Mouse (Mus musculus): ENCODE measurements around the gene Kat2a.

Kat2a gene

DNA sequence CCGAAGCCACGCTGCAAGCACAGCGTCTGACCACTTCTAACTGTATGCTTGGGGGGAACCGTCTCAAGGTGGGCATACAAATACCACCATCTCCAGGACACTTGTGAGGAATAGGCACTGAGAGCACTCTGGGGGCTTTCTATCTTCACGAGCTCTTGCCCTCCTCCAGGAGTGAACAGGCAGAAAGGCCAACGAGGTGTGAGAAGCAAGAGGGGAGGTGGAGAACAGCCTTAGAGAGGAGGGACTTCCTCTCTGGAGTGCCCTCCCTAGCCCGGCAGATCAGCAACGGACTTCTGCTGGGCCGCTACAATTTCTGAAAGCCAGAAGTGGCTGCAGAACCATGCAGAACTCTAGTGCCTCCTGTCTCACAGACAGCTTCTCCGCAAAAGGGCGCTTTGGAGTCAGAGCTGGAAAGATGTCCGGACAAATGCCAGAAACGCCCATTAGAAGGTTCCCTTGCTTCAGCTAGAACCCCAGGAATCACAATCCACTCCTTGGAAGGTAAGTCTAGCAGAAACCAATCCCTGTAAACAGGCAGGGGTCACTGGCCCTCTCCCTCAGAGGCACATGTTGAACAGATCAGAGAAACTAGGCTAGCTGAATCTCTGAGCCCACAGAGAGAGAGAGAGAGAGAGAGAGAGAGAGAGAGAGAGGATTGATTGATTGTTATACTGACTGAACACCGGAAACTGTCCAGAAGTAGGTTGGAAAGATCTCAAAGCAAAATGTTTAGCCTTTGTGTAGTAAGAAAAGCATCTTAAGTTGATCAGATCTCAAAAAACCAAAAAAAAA, 23.9 kb upstream of the Kat2a start:
- peak in 1 of 2 experiments; percentile 9 for DNase-seq (ENCODE audit: low spot score in 2 of 2)

DNA sequence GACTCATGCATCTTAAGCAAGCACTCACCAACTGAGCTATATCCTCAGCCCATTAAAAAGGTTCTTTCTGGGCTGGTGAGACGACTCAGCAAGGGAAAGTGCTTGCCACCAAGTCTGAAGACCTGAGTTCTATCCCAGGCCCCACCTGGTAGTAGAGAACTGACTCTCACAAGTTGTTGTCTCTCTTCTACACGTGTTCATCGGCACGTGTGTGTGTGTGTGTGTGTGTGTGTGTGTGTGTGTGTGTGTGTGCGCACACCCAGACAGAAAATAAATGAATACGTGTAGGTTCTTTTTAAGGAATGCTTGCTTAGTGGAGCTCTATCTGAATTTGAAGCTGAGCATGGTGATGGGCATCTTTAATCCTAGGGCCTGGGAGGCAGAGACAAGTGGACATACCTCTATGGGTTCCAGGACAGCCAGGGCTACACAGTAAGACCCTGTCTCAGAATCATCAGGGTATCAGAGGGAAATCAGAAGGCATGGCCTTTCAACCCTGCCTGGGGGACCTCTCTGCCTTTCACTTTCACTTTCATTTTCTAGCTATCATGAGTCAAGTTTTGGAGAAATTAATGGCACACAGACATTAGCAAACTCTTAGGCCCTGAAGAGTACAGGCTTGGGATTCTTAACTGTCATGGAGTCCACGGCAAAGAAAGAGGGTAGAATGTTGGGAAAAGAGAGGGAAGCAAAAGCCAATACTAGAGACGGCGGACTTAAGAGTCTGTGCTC, 23.0 kb upstream of the Kat2a start:
- DNase-seq (ENCODE audit: low spot score in 2 of 2): no peak

DNA sequence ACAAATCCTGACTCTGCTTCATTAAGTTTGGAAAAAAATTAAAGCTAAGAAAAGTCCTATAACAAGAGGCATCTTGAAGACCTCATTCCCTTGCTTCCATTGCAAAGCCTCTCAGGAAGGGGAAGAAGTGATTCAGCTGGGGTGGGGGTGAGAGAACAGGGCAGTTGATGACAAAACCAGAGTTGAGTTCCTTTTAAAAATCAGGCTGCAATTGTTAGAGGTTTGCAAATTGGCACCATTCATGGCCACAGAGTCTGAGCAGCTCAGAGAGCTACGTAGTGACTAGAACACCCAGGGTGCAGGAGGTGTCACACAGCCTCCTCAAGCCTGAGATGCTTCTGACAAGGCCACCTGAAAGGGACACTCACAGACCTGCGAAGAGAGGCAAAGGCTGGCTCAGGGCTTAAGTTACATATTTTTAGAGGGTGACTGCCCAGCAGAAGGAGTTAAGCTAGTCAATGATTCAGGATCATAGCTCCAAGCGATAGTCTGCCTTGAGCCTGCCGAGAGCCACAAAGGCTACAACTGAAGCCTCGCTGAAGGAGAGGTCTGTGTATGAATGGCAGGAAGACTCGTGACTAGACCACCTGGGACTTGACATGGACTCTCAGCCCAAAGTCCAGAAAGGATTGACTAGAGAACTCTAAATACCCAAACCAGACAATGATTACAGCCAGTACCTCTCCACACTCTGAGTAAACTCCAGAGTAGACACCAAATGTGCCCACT, 18.4 kb upstream of the Kat2a start:
- no peak for DNase-seq (ENCODE audit: low spot score in 2 of 2)

DNA sequence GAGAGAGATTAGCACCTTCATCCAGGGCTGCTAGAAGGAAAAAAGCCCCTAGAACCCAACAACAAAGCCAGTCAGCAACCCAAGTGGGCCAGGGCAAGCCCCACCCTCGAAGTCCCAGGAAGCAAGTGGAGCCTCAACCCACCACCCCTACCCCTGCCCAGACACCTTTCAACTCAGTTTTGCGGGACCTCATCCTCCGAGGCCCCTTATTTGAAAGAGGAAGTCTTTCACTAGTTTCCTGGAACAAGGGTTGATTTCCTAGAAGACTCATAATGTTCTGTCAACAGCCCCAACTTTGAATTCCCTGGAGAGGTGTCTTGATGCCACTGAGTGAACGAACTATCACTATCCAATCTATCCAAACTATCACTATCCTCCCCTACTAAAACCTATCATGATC, 17.7 kb upstream of the Kat2a start:
- DNase-seq (ENCODE audit: low spot score in 2 of 2): no peak

DNA sequence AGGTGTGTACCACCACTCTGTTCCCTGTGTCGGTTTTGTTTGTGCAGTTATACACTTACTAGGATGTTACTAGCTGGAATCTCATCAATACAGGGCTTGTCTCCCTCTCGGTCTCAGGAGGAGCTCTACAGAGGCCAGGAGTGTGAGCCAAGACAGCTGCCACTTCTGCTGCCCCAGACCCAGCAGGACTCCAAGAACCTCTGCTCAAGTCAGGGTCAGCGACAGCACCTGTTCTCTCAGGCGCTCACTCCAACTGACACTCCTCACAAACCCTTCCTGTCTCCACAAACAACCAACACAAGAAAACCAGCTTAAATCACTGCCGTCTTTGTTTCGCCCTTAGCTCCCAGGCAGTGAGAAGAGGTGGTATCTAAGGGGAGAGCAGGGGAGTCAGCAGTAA, 16.3 kb upstream of the Kat2a start:
- DNase-seq (ENCODE audit: low spot score in 2 of 2): no peak

DNA sequence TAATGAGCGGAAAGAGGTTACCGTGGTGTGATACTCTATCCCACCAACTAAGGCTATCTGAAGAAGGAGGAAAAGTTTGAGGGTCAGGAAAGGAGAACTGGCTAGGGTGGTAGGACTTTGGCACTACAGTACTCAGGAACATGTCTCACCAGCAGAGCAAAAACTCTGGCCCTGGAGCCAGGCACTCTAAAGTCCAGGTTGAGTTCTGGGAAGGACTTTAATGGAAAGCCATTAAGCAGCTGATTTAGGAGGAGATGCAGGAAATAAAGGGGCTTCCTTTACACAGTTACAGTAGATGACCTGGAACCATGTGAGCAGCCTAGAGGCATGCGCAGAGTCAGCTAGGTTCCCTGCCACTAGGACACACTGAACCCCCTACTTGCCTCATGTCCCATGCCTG, 14.9 kb upstream of the Kat2a start:
- no peak for DNase-seq (ENCODE audit: low spot score in 2 of 2)

DNA sequence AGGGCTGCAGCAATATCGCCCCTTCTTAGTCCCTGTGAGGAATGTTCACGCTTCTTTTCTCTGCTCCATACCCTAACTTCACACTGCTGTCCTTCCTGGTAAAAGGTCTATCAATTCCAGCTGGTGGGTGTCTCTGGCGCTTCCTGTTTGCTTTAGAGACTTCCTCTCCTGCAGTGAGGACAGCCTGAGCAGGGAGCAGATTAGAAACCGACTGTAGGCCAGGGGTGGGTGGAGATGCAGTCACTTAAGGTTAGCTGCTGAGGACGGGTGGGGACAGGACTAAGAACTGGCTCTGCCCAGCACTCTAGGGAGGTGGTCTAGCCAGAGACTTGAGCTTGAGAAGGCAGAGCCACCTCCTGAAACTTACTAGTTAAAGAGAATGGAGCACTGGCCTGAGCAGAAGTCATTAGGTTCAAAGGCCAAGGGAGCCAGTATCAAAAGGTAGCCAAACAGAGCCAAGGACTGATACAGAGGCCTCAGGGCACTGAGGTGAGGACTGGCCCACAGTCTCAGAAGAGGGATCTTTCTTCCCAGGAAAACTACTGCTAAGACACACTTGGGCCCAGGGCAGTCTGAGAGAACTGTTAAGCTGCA, 12.8 kb upstream of the Kat2a start:
- DNase-seq (ENCODE audit: low spot score in 2 of 2): no peak

DNA sequence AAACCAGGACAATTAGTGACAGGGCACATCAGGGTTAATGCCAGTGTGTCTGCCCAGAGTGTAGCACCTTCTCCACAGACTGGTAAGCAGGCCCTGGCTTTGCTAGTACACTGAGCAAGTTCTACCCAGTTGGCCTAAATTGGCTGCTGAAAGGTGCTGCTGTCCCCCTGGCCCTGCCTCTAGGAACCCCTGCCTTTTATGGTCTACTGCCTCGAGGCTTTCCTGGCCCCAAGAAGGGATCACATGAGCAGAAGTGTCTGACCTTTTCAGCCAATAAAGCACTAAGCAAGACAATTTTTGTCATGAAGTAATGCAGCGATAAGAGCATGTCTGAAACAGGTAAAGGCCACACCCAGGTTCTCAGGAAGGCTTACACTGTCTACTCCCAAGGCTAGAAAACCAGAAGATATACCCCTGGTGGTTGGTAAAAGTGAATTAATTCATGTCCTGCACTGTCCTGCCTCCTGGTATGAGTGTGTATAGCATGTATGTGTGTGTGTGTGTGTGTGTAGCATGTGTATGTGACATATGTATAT, 10.3 kb upstream of the Kat2a start:
- DNase-seq (ENCODE audit: low spot score in 2 of 2): no peak

DNA sequence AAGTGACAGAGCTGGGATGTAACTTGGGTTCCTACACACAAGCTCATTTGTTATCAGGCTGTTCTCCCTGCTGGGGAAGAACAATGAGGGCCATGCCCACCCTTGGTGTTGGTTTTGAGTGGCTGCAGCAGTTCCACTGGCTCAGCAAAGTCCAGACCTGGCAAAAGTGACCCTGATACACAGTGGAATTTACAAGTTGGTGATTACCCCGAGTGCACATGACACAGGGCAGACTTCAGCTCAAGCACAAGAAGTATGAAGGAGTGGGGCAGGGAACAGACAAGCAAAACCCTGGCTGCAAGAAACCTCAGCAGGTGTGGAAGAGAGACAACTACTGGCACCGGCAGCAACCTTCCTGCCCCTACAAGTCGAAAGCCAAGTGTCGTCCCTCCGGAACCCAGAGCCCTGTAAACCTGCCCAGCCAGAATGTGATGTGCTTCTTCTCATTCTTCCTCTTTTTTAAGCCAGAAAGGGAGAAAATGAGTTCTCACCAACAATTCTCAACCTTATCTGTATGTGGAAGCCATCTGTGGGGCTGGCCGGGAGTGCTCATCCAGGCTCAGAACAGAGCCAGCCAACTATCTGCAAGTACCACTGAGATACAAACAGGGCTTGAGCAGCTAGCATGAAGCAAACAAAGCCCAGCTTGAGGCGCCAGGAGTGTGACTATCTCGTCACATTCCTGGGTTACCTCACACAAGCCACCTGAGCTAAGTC, 9.7 kb upstream of the Kat2a start:
- DNase-seq (ENCODE audit: low spot score in 2 of 2): no peak

DNA sequence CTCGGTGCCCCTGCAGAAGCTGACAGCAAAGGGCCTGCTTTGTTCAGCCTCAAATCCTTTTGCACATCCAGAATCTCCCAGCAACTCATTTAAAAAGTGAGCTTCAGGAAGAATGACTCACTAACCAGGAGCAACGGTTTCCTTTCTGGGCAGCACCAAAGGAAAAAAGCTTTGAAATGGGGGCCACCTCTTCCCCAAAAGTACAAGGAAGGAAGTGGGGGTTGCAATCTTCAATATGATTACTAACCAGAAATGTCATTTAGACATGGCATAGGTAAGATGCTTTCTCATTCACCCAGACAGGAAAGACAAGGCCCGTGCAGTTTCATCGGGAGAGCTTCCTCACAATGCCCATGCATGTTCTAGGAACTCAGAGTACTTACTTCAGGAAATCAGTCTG, 9.0 kb upstream of the Kat2a start:
- DNase-seq (ENCODE audit: low spot score in 2 of 2): no peak

DNA sequence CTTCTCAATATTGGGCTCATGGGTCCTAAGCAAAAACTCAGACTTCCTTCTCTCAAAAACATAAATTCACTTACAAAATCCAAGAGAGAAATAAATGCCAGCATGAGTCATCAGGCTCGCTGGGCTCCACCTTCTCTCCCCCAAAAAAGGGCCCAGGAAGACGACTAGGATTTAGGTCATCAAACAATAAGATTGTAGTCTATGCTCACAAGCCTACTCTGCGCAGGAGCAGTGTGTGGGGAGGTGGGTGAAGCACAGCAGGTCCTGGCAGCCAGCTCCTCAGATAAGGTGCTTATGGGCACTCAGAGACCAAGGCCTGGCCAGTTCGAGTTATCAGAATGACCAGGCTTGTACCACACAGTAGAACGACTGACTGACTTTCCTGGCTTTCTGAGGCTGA, 8.1 kb upstream of the Kat2a start:
- DNase-seq (ENCODE audit: low spot score in 2 of 2): no peak

DNA sequence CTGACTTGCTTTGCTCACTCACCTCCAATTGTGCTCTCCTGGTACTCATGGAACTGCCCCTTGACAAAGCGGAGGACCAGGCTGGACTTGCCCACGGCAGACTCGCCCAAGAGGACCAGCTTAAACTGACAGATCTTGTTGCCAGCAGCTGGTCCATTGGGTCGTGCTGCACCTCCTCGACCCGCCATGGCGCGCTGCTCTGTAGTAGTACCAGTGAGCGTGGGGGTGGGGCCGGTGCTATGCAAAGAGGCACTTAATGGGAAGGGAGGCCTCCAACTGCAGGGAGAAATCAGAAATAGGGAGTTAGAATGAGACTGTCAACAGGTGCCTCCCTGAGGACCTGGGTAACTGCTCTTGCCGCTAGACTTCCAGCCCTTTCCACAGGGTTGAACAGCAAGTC, 7.6 kb upstream of the Kat2a start:
- DNase-seq (ENCODE audit: low spot score in 2 of 2): no peak

DNA sequence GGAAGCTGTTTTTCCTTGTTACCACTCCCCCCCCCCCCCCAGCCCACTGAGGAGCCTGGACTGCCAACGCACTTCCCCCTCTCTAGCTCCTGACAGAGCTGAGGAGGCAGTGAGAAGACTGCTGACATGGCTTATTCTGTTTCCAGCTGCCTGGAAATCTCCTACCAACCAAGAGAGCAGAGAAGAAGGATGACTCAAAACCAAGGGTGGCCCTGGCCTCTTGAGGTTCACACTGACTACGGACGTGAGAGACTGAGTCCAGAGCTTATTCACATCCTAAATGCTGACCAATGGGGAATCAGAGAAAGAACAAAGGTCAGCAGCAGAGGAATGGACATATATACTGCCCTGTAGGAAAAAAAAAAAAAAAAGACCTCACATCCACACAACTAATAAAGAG, 7.0 kb upstream of the Kat2a start:
- no peak for DNase-seq (ENCODE audit: low spot score in 2 of 2)

DNA sequence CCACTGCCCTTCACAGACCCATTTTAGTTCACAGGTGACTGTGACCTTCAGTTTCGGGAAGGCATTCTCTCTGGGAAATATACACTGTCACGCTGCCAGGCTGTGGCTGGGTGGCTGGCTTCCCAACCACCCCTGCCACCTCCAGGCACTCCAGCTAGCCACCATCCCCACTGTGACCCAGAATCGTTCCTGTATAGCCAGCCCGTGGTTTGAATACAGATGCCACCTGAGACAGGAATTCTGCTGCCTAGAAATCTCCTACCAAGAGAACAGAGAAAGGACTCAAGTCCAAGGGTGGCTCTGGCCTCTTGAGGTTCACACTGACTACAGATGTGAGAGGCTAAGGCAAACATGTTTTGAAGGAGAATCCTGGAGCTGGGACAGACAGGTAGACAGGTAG, 6.6 kb upstream of the Kat2a start:
- DNase-seq (ENCODE audit: low spot score in 2 of 2): no peak

DNA sequence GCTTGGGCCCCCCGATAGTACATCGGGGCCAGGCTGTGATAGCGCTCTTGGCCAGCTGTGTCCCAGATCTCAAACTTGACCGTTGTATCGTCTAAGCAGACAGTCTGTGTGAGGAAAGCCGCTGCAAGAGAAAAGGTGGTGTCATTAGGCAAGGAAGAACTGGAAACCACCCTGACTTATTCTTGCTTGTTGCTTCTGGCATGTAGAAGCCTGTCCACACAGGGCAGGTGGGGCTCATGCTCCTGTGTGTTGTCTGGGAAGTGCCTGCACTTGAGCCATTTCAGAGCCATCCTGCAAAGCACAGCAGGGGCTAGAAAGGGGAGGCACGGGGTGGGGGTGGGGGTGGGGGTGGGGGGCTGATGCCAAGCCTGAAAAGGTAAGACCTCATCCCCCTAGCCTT, 6.2 kb upstream of the Kat2a start:
- no peak for DNase-seq (ENCODE audit: low spot score in 2 of 2)

DNA sequence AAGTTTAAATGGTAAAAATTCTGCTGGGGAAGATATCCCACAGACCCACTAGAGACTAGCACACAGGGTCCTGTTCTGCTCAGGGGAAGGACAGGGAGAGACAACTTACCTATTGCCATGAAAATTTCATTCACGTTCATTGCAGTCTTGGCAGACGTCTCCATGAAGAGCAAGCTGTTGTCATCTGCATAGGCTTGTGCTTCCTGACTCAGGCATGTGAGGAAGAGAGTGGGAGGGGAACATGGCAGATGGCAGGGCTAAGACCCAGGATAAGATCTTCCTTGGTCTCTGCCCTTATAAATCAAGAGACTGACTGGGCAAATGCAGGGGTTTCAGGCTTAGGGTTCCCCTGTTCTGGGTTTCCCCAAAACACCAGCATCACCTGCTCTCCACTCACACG, 4.4 kb upstream of the Kat2a start:
- DNase-seq (ENCODE audit: low spot score in 2 of 2): no peak

DNA sequence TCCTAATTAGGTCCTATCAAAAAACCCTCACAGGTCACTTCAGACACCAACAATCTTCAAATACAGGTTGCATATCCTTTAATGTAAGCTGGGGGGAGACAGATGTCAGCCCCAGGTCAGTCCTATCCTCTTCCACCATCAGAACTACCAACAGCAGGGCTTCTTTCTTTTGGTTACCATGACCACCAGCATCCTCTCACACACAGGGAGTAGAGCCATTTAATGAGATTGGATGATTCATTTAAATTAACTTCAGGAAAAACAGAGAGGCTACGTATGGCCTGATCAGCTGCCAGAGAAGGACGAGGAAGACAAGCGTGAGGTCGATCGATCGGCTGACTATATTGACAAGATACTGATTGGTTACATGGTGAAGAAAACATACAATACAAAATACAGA, 2.7 kb upstream of the Kat2a start:
- DNase-seq (ENCODE audit: low spot score in 2 of 2): no peak

DNA sequence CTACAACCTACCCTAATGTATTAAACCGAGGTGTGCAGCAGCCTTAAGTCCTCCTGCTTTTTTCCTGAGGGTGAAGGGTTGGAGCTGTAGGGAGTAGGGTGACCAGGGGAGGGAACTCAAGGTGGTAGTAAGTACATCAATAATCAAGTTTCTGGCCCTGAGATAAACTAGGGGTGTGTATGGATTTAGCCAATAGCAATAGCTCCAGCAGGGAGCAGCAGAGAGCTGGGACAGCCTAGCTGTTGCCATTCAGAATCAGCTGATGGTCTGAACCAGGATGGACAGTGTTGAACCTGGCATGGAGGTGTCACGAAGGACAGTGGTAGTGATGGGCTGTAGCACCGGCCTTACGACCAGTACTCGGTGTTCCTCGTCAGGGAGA, 2.3 kb upstream of the Kat2a start:
- DNase-seq (ENCODE audit: low spot score in 2 of 2): peak; percentile 58 to 81

DNA sequence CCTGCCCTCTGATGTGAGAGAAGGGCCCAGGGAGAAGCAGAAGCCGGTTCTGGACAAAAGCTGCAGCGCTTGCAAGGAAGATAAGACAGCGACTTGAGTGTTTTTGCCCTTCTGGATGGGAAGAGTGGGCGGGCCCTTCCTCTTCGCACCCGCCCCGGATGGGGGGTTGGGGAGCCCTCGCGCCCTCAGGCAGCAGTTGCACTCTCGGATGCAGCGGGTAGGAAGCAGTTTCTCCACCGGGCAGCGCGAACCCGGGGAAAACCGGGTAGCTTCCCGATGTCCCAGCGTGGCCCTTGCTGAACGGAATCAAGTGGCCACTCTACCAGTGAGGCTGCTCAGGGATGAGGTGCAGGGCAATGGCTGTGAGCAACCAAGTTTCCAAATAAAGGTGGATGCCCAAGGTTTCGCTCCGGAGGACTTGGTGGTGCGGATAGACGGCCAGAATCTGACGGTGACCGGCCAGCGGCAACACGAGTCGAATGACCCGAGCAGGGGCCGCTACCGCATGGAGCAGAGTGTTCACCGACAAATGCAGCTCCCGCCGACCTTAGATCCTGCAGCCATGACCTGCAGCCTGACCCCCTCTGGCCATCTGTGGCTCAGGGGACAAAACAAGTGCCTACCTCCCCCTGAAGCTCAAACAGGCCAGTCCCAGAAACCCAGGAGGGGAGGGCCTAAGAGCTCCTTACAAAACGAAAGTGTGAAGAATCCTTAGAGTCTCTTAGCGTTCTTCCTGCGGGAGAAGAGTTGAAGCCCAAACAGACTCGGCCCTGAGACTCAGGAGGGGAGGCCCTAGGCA, 1.7 kb upstream of the Kat2a start, which contains the start of gene Hspb9:
Hspb9 (plus strand) TSS at position 116 of the 799 bp plus-strand sequence.
- DNase-seq (ENCODE audit: low spot score in 2 of 2): peak; percentile 54 to 60

DNA sequence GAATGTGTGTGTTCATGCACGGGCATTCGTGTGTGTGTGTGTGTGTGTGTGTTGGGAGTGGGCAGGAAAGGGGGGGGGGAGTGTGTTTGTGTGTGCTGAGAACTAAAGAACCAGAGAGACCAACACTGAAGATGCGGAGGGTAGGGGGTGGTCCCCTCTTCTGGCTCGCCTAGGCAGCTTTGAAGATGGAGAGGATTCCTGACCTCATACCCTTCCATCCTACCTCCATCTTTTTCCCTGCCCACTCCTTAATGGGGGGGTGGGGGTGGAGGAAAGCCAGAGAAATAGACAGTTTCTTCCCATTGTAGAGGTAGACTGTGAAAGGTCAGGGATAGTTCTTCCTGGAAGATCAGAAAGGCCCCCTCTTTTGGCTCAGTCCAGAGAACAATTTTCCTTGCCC, 909 bp upstream of the Kat2a start:
- DNase-seq (ENCODE audit: low spot score in 2 of 2): no peak

DNA sequence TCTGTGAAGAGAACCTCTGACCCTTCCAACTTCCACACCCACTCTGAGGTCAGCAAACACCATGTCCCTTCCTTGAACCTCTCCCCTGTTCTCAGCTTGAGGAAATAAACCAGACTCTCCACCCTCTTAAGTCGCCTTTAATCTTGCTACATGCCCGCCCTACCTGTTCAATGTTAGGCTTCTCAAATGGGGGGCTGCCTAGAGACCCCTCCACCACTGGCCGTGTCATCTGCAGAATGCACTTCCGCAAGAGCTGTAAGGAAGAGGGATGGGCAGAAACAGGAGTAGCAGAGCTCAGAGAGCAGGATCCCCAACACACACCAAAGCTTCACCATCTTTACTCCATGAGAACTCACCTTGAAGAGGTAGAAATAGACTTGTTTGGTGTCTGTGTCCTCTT, 1.3 kb downstream of the Kat2a start:
- DNase-seq (ENCODE audit: low spot score in 2 of 2): no peak

Data from spleen, postnatal 14 days (tissue).